Mouse (Mus musculus) adrenal gland, adult 2 months (tissue): ENCODE measurements around the gene Ces1a. TPM values are rescaled to one million over a fixed set of nuclear protein-coding genes. Genes with fewer than 3 reads are reported as not detected.

Experiments used
- DNase-seq: peaks from one replicate; pipeline ENCODE4 v3.0.0; 2021
- polyA plus RNA-seq: library from polyadenylated mRNA; depleted of rRNA; stranded (reverse); fragments of >200 nt; gene quantifications from 2 replicates; pipeline ENCODE4 v1.2.3, GENCODE M21; 2012; rRNA removed
- total RNA-seq, 2 experiments: library from RNA; stranded (reverse); gene quantifications; 2 replicates each; pipeline ENCODE4 v1.2.3; 2021

Ces1a gene
- total and polyA plus RNA-seq, 3 experiments, result not detected

GRCm38 (mm10) chr8:92996840-92997239 is 51.2 kb downstream of the Ces1a start:
- DNase-seq, result peak; percentile 50

- no peak for DNase-seq
These were observed 63.6 kb downstream of the Ces1a start for GRCm38 (mm10) chr8:92984376-92984775.

GRCm38 (mm10) chr8:92982491-92982890 is 65.5 kb downstream of the Ces1a start:
- no peak for DNase-seq

- DNase-seq, result no peak
These were observed 71.3 kb downstream of the Ces1a start for GRCm38 (mm10) chr8:92976656-92977055.

GRCm38 (mm10) chr8:92972949-92973348 is 75.0 kb downstream of the Ces1a start:
- DNase-seq, result peak; percentile 89

Other genes with a start within 250 kb of the Ces1a start
- gene Mmp2, start 220.9 kb downstream of the Ces1a start, total RNA-seq, result 10 to 100 TPM; 21.6 to 38.8 TPM
- gene Mmp2, start 220.9 kb downstream of the Ces1a start, polyA plus RNA-seq, result 20.9 and 22.4 TPM in 2 replicates
- gene Lpcat2, start 192.9 kb downstream of the Ces1a start, total RNA-seq, result 10 to 100 TPM in 1 of 2 experiments, 1 to 10 TPM in 1; 3.1 to 15.5 TPM
- 1.9 and 2.9 TPM in 2 replicates for gene Lpcat2, start 192.9 kb downstream of the Ces1a start, polyA plus RNA-seq
- under 1 TPM in 1 of 2 experiments, not detected in 1; 0.69 TPM for gene Capns2, start 146.8 kb downstream of the Ces1a start, total RNA-seq
- 0.11 TPM in 1 of 2 replicates, not detected in the other for gene Capns2, start 146.8 kb downstream of the Ces1a start, polyA plus RNA-seq
- 10 to 100 TPM in 1 of 2 experiments, 1 to 10 TPM in 1; 9.0 to 16.0 TPM for gene Slc6a2, start 88.1 kb downstream of the Ces1a start, total RNA-seq
- gene Slc6a2, start 88.1 kb downstream of the Ces1a start, polyA plus RNA-seq, result 1.9 and 4.6 TPM in 2 replicates
- gene Ces1b, start 31.8 kb upstream of the Ces1a start, total RNA-seq, result under 1 TPM in 1 of 2 experiments, not detected in 1; 0.81 TPM
- gene Ces1b, start 31.8 kb upstream of the Ces1a start, polyA plus RNA-seq, result not detected in 2 replicates
- 1 to 10 TPM in 1 of 2 experiments, under 1 TPM in 1; 0.24 to 7.3 TPM for gene Ces1c, start 83.1 kb upstream of the Ces1a start, total RNA-seq
- 0.49 TPM in 1 of 2 replicates, not detected in the other for gene Ces1c, start 83.1 kb upstream of the Ces1a start, polyA plus RNA-seq
- gene Ces1d, start 149.6 kb upstream of the Ces1a start, total RNA-seq, result 100 to 1,000 TPM; 306 to 500 TPM
- gene Ces1d, start 149.6 kb upstream of the Ces1a start, polyA plus RNA-seq, result 28.0 and 49.4 TPM in 2 replicates
- gene Ces1e, start 181.4 kb upstream of the Ces1a start, total RNA-seq, result under 1 TPM in 1 of 2 experiments, not detected in 1; 0.26 TPM
- not detected in 2 replicates for gene Ces1e, start 181.4 kb upstream of the Ces1a start, polyA plus RNA-seq
- gene Ces1f, start 231.6 kb upstream of the Ces1a start, total RNA-seq, result 10 to 100 TPM; 18.4 to 50.5 TPM
- gene Ces1f, start 231.6 kb upstream of the Ces1a start, polyA plus RNA-seq, result 2.7 and 5.3 TPM in 2 replicates